Mouse (Mus musculus): ENCODE measurements around the gene Hcrtr2. TPM values are rescaled to one million over a fixed set of nuclear protein-coding genes. Genes with fewer than 3 reads are reported as not detected.

Hcrtr2 gene
- 0.05 TPM in 1 of 2 replicates, not detected in the other for polyA plus RNA-seq (2012; rRNA removed)

GRCm38 (mm10) chr9:76323756-76324155, at the start of gene Hcrtr2:
TSS of gene Hcrtr2 (minus strand) at chr9:76323856.

GRCm38 (mm10) chr9:76213557-76213956, 110.1 kb downstream of the Hcrtr2 start, which contains the start of gene Gfral:
TSS of gene Gfral (minus strand) at chr9:76213657.

Other genes starting within 250 kb of the Hcrtr2 start
- gene Gfral, start 110.2 kb downstream of the Hcrtr2 start, polyA plus RNA-seq (2012; rRNA removed), result not detected in 2 replicates
- 1.7 and 2.4 TPM in 2 replicates for gene Fam83b, start 243.3 kb upstream of the Hcrtr2 start, polyA plus RNA-seq (2012; rRNA removed)